Mouse (Mus musculus): Measurements from ENCODE around the gene Fam43b. TPM values are rescaled to one million over a fixed set of nuclear protein-coding genes. Genes with fewer than 3 reads are reported as not detected.
A peak's percentile ranks its signal among the peaks of the same experiment; 100 is the strongest.

Gene Fam43b
- total RNA-seq, 4 experiments from 2014 or later, result not detected

DNA sequence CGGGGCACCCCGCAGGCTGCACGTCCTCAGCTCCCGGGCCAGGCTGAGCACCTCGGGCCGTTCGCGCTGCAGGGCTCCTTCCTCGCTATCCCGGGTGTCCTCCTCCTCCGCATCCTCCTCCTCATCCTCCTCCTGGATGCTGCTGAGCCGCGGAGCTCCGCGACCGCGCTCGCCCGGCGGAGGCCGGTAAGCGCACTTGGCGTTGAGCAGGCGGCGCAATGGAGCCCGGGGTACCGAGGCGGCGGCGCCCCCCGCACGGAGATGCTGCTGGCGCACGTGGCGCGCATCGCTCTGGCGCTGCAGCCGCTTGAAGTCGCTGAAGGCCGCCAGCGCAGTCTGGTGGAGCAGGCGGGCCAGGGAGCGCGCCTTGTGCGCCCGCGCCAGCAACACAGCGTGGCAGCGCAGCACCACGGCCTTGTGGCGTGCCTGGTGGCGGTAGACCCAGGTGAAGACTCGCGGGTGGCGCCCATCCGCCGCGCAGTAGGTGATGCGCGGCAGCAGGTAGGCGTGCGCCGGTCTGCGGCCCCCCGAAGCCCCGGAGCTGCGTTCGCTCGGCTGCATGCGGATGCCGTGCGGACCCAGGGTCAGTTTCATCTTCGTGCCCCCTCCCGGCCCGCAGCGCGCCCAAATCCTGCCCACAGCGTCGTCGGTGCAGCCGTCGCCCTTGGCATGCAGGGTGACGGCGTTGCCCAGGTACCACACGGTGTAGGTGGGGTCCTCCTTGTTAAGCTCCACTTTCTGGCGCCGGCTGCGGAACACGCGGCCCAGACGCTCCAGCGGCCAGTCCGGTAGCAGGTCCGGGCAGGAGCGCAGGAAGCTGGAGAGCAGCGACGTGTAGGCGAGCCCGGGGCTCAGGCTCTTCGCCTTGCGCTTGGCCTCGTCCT lies 999 bp downstream of the Fam43b start:
- no peak for DNase-seq (ENCODE audit: low spot score)

- DNase-seq (ENCODE audit: low spot score), result no peak
These were observed 2.6 kb downstream of the Fam43b start for GRCm38 (mm10) chr4:138393703-138394102.

DNA sequence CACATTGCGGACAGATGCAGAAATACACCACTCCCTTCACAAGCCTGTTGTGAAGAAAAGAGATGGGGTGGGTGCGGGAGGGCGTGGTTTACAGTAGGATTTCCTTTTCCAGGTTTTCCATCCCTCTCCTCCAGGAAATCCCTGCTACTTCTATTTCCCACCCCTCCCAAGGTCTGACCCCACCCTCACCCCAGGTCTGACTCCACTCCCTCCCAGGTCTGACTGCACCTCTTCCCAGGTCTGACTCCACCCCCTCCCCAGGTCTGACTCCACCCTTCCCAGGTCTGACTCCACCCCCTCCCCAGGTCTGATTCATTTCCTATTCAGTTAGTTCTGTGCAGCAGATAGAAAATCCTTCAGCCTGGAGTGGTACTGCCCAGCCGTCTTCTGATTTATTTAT lies 12.5 kb downstream of the Fam43b start:
- DNase-seq (ENCODE audit: low spot score), result no peak

DNA sequence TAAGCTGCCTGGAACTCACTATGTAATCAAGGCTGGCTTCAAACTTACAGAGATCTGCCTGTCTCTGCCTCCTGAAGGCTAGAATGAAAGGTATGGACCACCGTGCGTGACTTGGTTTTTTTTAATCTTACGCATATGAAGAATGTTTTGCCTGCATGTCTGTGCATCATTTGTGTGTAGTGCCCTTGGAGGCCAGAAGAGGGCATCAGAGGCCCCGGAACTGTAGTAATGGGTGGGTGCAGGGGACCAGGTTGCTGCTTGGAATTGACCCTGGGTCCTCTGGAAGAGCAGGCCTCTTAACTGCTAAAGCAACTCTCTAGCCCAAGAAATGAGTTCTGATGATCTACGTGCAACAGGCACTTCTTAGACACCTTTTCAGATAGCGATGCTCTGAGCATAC lies 13.9 kb downstream of the Fam43b start:
- no peak for DNase-seq (ENCODE audit: low spot score)

DNA sequence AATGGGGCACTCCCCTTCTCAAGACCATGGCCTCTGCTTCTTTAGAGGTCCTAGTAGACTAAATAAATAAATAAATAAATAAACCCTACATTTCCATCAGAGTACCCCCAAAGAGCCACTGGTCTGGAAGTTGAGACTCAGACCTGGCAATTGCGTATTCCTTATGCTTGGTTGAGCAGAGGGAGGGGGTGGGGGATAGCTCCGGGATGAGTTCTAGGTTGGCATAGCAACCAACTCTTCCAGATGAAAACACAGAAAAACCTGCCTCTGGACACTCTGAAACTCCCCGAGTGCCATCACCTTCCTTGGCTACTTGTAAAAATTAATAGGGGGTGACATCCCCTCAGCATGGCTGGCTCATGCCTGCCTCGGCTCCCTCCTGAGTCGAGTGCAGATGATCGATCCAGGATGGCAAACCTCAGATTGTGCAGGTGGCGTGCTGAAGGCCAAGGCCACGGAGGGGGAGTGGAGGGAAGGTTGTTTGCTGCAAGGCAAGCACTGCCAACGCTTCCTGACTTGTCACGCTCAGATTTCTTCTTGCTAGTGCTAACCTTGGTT lies 16.1 kb downstream of the Fam43b start:
- no peak for DNase-seq (ENCODE audit: low spot score)

DNA sequence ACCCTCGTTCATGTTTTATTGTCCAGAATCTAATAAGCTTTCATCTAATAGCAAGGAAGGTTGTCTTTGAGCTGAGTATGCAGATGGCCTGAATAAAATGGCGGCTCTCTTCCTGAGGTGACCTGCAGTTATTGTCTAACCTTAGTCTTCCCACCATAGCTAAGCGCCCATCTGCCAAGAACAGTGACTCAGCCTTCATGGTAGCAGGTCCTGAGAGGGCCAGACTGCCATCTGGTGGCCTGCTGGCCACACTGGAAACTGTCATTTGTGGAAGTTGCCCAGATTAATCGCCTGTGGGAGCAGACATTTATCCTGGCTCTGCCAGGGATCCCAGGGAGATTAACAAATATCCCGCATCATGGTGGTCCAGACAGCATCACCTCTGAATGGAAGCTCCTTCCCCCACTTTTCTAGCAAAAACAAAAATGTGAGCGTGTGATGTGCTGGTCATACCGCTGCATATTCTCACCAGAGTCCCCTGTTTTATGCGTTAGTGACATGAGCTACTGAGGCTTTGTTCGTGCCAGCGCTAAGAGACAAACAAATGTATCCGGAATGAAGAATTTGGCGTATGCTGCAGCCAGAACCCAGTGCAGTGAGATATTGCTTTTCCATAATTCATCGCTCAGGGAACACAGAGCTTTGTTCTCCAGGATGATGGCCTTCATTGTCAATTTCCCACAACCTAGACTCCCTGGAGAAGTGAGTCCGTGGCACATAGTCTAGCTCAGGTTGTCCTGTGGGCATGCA lies 17.1 kb downstream of the Fam43b start:
- DNase-seq (ENCODE audit: low spot score), result peak; percentile 78

GRCm38 (mm10) chr4:138377526-138377925 lies 18.8 kb downstream of the Fam43b start:
- DNase-seq (ENCODE audit: low spot score), result no peak

DNA sequence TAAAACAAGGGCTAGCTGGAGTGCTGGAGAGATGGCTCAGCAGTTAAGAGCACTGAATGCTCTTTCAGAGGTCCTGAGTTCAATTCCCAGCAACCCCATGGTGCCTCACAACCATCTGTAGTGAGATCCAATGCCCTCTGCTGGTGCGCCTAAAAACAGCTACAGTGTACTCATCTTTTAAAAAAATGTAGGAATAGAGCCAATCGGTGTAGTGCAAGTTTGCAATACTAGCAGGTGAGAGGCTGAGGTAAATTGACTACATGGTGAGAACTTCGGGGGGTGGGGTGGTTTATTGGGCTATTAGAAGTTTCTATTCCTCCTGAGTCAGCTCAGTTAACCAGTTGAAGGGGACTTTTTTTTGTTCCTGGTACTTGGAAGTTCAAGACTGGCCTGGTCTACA lies 21.2 kb downstream of the Fam43b start:
- no peak for DNase-seq (ENCODE audit: low spot score)

GRCm38 (mm10) chr4:138370996-138371516 lies 25.3 kb downstream of the Fam43b start:
- DNase-seq (ENCODE audit: low spot score), result no peak

- DNase-seq (ENCODE audit: low spot score), result peak; percentile 44
These were observed 27.6 kb downstream of the Fam43b start for GRCm38 (mm10) chr4:138368498-138369260.

DNA sequence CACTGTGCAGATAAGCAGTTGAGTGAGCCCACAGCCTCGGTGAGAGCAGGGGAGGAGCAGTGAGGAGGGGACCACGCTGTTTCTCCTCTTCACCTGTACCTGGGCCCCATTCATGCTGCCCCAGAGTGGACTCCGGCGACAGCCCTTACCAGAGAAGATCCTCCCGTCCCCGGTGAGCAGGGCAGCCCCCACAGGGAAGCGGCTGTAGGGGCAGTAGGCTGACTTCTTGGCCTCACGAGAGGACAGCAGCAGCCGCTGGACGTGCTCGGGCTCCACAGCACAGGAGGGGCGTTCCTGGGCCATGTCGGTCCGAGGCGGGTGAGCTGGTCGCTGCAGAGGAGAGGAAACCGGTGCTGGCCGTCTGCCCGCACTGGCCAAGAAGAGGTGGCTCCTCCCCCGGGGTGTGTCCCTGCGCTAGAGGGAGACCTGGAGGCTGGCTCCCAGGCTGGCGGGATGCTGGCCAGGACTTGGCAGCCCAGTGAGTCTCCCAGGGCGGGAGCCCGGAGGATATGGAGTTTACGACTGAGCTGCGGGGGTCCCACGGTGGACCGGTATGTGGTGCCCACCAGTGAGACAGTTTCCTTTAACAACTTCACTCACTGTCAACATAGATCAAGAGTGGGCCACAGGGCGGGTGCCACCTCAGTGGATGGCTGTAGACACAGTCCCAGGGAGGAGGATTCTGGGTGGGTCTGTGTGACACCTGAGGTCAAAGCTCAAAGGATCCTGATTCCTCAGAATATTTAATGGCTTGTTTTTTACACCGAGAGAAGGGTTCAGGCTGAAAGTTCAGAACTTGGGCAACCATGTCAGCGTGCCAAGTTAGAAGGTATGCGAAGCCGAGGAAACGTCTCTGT lies 28.5 kb downstream of the Fam43b start, which contains the start of gene Cda:
TSS of gene Cda (minus strand) at position 352 of the 857 bp plus-strand sequence.
- DNase-seq (ENCODE audit: low spot score), result peak; percentile 84

DNA sequence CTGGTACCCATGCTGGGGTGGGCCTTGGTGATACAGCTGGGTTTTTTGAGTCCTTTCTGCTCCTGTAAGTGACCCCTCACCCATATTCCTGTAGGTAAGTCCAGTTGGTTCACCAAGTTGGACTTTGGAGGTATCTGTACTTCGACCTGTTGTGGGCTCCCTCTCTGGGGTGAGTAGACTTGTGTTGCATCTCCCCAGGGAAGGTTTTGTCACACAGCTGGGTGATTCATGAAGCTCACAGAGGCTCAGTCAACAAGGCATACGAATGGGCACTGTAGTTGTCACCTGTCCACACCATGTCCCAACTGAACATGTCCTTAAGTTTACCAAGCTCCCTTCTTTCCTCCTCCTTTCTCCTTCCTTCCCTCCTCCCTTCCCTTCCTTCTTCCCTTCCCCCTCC lies 29.8 kb downstream of the Fam43b start:
- no peak for DNase-seq (ENCODE audit: low spot score)

- no peak for DNase-seq (ENCODE audit: low spot score)
These were observed 32.8 kb downstream of the Fam43b start for GRCm38 (mm10) chr4:138363511-138363910.

GRCm38 (mm10) chr4:138362883-138363282 lies 33.4 kb downstream of the Fam43b start:
- DNase-seq (ENCODE audit: low spot score), result no peak

DNA sequence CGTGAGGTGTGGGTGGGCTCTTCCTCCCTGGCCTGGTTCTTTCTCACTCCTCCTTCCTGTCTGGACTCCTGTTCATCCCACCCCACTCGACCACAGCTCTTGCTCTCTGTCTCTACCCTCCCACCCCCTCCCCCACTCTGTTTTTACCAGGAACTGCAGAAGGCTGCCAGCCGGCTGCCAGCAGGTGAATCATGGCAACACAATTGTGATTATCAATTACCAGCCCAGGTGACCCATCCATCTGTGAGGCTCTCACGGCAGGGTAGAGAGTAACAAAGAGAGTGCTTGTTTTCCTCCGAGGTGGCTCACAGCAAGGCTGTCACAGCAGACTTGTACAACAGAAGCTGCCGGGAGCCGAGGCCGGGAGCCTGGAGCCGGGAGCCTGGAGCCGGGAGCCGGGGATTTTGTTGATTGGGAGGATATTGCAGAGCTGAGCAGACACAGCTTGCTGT lies 34.9 kb downstream of the Fam43b start:
- no peak for DNase-seq (ENCODE audit: low spot score)

DNA sequence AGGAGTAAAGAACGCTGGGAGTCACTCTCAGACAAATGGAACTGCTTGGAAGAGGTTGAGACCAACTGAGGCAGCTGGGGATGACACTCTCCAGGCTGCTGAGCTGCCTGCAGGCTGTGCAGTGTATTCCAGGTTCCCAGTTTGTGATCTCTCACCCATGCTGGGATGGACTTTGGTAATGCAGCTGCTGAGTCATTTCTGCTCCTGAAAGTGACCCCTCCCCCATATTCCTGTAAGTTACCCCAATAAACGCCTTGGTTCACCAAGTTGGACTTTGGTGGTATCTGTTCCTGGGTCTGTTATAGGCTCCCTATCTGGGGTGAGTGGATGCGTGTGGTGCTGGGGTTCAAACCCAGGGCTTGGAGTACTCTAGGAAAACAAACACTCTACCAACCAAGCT lies 38.2 kb downstream of the Fam43b start:
- no peak for DNase-seq (ENCODE audit: low spot score)

- no peak for DNase-seq (ENCODE audit: low spot score)
These were observed 39.8 kb downstream of the Fam43b start for GRCm38 (mm10) chr4:138356551-138356950.

GRCm38 (mm10) chr4:138356141-138356540 lies 40.2 kb downstream of the Fam43b start:
- DNase-seq (ENCODE audit: low spot score), result no peak

- no peak for DNase-seq (ENCODE audit: low spot score)
These were observed 40.8 kb downstream of the Fam43b start for GRCm38 (mm10) chr4:138355496-138355895.

GRCm38 (mm10) chr4:138353438-138354171 lies 42.7 kb downstream of the Fam43b start:
- DNase-seq (ENCODE audit: low spot score), result no peak
